Mouse (Mus musculus) cerebellum, adult 9-10 months (tissue): Measurements from ENCODE around the gene Cacng7.
"Not testable (repeated sequence)": the region's sequence is repeated elsewhere in the genome, so short reads cannot be mapped to it uniquely, and the experiment has no call there.

Experiments
- DNase-seq: peaks from one replicate; pipeline ENCODE4 v3.0.0; 2022

The Cacng7 gene

GRCm38 (mm10) chr7:3332619-3333521, at the start of gene Cacng7:
Gene Cacng7 (plus strand): TSS chr7:3332955.
- DNase-seq: peak; percentile 80

- no peak for DNase-seq
Observed at GRCm38 (mm10) chr7:3283081-3283875, 49.5 kb upstream of the Cacng7 start.

- DNase-seq: no peak
Observed at GRCm38 (mm10) chr7:3284604-3285003, 48.2 kb upstream of the Cacng7 start.

GRCm38 (mm10) chr7:3286036-3286435, 46.7 kb upstream of the Cacng7 start:
- peak; percentile 9 for DNase-seq

GRCm38 (mm10) chr7:3287186-3287585, 45.6 kb upstream of the Cacng7 start:
- DNase-seq: peak; percentile 23

DNA sequence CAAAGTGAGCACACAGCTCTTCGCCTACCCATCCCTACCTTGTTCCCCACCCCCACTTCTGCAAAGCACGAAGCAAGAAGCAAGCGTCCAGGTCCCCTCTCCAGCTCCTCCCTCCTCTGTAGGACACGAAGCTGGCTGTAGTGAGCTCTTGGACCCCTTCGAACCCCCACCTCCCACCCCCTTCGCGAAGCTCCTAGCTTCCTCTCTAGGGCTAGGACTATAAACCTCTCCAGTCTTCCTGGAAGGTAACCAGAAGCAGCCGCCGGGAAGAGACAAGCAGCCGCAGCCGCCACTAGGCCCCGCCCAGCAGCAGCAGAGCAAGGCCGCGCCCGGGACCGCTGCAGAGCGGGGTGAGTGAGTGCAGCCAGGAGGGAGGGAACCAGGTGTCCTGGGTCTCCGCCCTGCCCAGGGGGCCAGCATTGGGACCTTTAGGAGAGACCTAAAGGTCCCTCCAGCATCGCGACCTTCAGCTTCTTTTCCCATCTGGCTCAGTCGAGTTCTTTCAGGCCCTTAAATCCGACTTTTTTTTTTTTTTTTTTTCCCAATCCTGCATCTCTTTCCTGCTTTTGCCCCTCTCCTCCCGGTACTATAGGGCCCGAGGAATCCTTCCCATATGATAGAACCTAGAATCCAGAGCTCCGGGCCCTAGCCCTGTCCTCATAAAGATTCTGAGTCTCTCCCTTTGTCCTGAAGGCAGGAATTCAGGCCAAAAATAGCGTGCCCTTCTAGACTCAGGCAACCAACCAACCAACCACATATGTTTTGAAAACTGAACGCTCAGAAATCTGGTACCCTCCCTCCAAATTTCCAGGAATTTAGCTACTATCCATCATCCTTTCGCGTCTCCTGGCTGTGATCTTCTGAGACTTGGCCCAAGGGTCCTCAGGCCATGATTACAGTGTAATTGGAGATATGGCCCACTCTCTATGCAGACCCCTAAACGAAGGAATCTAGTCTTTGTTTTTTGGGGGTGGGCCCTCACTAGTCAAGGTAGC, 43.5 kb upstream of the Cacng7 start, which contains the start of the genes Myadm and Prkcg:
Gene Myadm, plus strand, starts transcription at position 105 of the 995 bp plus-strand sequence.
Gene Prkcg, plus strand, starts transcription at position 204 of the 995 bp plus-strand sequence.
- DNase-seq: peak; percentile 85

DNA sequence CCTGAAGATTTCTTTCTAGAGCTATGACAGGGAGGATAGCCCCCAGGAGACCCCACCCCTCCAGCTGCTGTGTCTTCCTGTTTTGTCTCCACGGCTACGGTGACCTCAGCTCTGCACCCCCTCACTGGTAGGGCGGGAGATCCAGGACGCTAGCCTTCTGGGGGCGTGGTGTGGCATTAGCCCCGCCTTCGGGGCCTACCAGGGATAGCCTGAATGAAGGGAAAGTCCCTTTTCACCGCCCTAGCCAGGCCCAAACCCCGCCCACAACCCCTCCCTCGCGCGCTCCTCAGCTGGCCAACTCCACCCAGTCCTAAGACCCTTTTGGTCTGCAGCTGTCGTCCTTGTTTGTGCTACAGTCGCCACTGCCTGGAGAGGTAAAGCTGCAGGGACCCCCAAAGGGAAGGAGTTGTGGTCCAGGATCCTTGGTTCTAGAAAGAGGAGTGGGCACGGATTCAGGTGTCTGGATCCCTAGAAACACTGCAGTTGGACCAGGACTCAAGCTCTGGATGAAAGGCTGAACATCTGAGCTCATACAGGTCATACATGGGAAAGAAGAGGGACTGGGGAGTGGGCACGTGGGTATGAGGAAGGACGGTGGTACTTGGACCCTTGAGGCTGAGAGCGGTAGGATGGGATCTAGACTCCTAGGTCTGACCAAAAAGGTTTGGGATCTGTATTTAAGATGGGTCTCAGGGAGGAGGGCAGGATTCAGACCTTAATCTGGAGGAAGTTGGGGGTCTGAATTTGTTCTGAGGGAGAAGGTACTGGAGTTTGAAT, 42.3 kb upstream of the Cacng7 start:
- DNase-seq: peak; percentile 95

DNA sequence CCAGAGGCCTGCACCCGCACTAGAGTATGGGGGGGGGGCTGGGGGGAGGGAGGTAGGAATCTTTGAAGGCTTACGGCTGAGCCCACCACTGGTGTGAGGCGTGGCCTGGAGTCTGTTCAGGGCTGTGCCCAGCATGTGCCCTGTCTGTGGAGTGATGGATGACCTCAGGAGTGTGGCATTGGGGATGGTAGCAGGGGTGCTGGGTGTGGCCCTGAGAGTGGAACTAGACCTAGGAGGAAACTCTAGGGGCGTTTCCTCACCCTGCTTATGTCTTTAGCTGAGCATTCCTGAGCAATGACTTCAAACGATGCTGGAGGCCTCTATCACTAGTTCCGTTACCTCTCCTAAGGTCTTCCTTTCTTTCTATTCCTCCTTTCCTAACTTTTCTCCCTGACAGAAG, 41.6 kb upstream of the Cacng7 start:
- no peak for DNase-seq

DNA sequence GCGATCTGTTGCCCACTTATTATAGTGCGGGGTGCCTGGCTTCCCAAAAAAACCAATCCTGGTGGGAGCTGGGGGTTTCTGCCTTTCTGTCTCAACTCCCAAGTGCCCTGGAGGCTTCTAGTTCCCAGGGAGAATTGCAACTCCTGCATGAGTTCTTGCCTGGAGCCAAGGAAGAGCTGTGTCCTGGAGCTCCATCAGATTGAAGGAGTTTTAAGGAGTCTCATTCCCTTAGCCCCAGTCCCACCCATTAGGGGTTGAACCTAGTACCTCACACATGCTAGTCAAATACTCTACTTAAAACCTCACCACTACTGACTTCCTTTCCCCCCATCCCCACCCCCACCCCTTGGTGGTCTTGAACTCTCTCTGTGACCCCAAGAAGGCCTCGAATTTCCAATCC, 41.0 kb upstream of the Cacng7 start:
- no peak for DNase-seq

DNA sequence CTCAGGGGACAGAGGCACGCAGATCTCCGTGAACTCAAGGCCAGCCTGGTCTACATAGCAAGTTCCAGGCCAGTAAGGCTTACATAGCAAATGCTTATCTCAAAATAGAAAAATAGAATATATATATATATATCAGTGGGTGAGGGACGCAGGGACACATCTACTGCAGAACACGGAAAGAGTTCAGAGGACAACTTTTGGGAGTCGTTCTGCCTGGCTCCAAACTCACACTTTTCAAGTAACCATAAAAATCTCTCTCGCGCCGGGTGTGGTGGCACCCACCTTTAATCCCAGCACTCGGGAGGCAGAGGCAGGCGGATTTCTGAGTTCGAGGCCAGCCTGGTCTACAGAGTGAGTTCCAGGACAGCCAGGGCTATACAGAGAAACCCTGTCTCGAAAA, 40.5 kb upstream of the Cacng7 start:
- DNase-seq: not testable (repeated sequence)

- DNase-seq: peak; percentile 48
Observed at GRCm38 (mm10) chr7:3292791-3293190, 40.0 kb upstream of the Cacng7 start.

- no peak for DNase-seq
Observed at GRCm38 (mm10) chr7:3294794-3295193, 38.0 kb upstream of the Cacng7 start.

DNA sequence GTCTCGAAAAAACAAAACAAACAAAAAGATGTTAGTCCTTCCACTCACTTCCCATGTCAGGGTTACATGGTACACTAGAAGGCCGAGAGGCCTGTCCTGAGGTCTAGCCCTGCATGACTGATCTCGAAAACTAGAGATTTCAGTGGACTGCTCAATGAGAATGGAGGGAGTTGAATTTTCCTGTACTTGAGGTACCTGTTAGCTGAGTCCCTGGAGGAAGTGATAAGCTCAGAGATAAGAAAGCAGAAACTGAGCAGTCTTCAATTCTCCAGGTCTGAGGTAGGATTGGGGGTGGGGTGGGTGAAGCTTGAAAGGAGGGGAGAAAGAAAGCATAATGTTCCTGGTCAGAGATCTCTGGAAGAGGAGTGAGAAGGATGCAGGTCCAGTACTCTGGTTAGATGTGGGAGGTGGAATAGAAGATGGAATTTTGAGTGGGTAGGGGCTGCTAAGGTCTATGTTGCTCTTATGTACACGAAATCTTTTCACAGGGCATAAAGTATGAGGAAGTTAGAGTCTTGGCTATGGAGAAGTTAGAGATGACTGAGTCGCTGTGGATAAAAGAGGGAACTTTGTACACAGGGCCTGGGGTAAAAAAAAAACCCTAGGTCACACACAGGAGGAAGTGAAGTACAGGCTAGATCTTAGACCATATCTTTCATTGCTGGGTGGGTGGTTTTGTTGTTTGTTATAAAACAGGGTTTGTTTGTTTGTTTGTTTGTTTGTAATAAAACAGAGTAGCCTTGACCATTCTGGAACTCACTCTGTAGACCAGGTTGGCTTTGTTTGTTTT, 37.2 kb upstream of the Cacng7 start:
- no peak for DNase-seq

GRCm38 (mm10) chr7:3296711-3297110, 36.0 kb upstream of the Cacng7 start:
- DNase-seq: no peak

- DNase-seq: no peak
Observed at GRCm38 (mm10) chr7:3299941-3300617, 32.7 kb upstream of the Cacng7 start.

DNA sequence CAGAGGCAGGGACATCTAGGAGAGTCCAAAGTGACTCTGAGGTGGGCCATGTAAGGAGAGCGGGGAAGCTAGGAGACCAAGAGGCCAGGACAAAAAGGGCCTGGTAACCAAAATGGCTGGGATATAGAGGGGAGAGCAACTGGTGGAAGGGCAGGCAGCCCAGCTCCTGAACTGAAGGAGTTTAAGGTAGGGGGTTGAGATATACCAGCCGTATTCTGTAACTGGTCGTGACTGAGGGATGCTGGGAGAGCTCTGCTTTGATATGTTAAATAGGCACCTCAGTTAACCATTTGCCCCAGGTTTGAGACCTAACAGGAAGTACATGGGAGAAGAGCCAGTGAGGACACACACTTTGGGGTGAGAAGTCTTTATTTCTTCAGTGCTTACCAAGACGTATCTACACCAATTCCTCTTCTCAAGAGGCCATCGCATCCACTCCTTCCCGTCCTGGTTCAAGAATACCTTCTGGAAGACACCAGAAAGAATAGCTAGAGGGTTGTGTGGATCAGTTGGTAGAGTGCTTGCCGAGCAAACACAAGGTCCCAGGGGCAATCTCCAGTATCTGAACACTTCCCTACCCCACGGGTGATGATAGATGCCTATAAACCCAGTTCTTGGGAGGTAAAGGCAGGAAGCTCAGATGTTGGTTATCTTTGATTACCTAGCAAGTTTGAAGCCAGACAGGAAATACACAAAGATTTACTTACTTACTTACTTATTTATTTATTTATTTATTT, 31.7 kb upstream of the Cacng7 start:
- no peak for DNase-seq

- DNase-seq: peak; percentile 39
Observed at GRCm38 (mm10) chr7:3301628-3302555, 30.9 kb upstream of the Cacng7 start.
